Mouse (Mus musculus): Measurements from ENCODE around the gene Slc29a2.
"Not testable (repeated sequence)": the region's sequence is repeated elsewhere in the genome, so short reads cannot be mapped to it uniquely, and the experiment has no call there.

Gene Slc29a2

GRCm38 (mm10) chr19:5023621-5024479 lies at the start of gene Slc29a2:
Gene Slc29a2, plus strand, starts transcription at chr19:5023860.
- DNase-seq = peak; percentile 93

DNA sequence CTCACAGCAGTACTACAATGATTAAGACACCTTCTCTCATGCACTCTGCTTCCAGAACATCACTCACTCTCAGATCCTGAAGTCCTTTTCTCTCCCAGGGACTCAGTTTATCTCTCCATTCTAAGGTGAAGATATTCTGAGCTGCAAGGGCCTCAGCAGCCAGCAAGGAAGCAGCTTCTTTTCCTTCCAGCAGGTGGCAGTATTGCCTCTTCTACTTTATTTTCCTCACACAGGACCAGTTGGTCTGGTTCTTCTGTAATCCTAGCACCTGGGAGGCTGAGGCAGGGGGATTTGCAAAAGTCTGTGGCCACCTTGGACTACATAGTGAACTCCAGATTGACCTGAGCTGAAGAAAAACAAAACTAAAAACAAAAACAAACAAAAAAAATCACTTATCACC lies 41.9 kb upstream of the Slc29a2 start:
- DNase-seq = peak; percentile 12

DNA sequence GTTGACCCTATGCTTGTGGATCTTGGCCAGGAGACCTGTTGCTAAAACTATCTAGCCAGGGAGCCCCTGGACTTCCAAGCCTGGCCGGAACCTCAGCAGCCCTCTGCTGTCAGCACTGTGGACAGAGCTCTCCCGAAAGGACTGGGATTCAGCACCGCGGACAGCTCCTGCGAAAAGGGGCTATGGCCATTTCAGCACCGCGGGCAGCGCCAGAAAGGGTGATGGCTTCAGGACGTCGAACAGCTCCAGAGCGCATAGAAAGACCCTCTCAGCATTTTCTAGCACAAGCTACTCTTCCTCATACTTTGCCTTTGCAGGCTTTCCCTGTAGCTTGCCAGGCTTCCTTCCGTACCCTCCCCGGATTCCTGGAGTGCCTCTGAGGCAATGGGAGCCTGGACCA lies 34.6 kb upstream of the Slc29a2 start:
- DNase-seq = peak; percentile 69

- DNase-seq = no peak
Measured at GRCm38 (mm10) chr19:4989434-4990255, 34.0 kb upstream of the Slc29a2 start.

DNA sequence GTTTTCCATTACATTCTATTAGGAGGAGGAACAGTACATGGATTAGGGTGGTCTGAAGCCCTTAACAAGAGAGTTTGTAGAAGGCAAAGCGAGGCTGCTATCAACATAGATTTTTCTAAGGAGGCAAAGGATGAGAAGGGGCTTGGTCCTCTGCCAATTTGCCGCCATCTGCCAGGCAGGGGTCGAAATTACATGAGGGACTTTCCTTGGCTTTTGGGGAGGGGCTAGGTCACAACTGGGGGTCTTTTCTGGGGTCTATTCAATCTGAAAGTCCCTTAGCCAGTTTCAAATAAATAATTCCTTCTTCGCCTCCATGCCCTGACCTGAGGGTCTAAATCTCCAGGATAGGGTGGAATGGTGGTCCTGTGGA lies 33.4 kb upstream of the Slc29a2 start, which contains the start of gene Npas4:
Npas4 (minus strand) TSS at position 61 of the 370 bp plus-strand sequence.
- no peak for DNase-seq

- no peak for DNase-seq
Measured at GRCm38 (mm10) chr19:4990716-4991115, 32.9 kb upstream of the Slc29a2 start.

DNA sequence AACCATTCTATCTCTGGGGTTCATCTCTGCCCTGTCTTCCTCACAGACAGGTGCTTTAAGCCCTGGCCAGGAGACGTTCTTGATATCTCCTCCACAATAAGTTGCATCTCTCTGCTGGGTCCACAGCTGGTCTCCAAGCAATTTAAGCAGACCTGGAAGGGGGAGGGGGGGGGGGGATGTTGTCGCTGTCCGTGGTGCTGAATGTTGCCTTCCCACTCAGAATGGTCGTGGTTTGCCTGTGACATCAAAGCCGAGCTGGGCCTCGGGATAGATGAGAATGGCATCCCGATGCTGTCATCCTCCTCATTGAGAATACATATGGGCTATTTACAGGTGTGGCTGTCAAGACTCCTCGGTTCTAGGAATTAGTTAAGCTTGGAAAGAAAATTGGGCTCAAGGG lies 31.3 kb upstream of the Slc29a2 start:
- DNase-seq = no peak

- DNase-seq = no peak
Measured at GRCm38 (mm10) chr19:4992904-4993303, 30.8 kb upstream of the Slc29a2 start.

- DNase-seq = no peak
Measured at GRCm38 (mm10) chr19:4994043-4994442, 29.6 kb upstream of the Slc29a2 start.

DNA sequence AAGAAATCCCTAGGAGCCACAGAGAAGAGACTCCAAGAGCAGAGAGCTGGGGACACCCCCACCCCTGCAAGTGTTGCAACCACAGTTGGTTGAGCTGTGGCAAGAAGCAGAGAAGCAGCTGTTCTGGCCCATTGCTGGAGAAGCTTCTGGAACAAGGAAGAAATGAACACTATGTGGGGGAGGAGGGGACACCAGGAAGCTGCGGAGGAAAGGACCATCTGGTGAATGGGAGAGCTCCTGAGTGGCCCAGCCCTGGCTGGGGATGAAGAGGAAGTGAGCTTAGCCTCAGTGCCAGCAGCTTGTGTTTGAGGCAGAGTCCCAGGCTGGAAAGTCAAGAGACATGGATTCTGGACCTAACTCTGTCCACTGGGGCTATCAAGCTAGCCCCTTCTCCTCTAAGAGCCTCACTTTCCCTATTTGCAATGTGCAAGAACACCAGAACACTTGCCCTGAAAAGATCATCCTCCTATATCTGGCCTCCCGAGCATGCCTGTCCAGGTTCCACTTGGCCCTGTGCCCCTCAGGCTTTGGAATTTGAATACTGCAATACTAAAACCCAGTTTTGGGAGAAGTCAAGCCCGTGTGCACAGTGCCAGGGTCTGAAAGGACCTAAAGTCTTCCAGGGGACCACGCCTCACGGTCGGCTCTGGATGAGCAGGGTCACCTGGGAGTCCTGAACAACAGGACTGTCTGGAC lies 24.1 kb upstream of the Slc29a2 start:
- DNase-seq = no peak

DNA sequence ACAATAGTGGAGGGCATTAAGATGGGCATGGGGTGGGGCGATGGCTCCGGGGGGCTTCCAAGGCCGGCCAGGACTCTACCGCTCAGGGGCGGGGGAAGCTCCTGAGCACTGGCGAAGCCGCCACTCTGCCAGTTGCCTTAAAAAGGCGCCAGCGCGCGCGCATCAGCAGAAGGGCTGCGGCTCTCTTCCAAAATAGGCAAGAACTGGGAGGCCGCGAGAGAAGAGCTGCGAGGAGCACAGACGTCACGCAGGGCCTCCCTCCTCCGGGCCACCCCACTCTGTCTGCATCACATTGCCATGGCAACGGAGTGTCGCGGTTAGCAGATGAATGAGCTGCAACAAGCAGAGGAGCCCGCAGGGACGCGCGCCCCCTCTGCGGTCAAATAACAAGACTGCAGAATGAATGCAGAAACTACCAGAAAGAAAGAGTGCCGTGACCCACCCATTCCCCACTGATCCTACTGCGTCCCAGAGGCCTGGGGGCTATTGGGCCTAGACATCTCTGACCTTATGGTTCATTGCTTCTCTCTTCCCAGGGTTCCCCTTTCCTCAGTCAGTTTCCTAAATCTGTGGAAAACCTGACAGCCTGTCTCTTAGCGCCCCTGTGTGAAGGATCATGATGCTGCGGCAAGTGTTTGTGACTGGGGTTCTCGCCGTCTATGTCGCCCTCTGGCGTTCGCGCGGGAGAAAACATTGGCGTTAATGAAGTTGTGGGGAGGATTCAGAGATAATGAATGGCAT lies 21.8 kb upstream of the Slc29a2 start:
- peak; percentile 43 for DNase-seq

GRCm38 (mm10) chr19:5003644-5004043 lies 20.0 kb upstream of the Slc29a2 start:
- DNase-seq = not testable (repeated sequence)

- DNase-seq = no peak
Measured at GRCm38 (mm10) chr19:5004925-5005324, 18.7 kb upstream of the Slc29a2 start.

- no peak for DNase-seq
Measured at GRCm38 (mm10) chr19:5013138-5013537, 10.5 kb upstream of the Slc29a2 start.

- peak; percentile 37 for DNase-seq
Measured at GRCm38 (mm10) chr19:5014961-5015398, 8.7 kb upstream of the Slc29a2 start.

DNA sequence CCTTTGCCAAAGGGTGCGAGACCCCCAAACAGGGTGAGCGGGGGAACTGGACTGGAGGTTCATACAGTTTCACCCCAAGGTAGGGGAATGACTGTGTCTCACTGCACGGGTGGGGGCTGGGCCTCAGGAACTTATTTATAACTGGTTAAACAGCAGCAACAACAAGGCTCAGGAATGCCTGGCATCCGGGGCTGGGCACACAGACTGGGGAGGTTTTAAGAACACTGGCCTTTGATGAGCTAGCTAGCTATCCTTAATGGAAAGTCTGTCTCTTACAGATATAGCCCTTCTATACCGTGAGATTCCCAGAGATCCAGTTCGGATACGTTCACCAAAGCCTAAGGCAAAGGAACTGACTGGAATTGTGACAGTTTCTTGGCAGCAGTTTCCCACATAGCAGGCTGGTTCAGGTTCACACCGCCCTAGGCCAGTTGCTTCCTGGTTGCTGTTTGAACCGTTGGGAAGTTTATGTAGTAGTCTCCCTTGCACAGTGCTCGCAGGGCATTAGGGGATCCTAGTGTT lies 7.4 kb upstream of the Slc29a2 start:
- DNase-seq = peak; percentile 76

GRCm38 (mm10) chr19:5016782-5017181 lies 6.9 kb upstream of the Slc29a2 start:
- DNase-seq = peak; percentile 60

- no peak for DNase-seq
Measured at GRCm38 (mm10) chr19:5017611-5018010, 6.0 kb upstream of the Slc29a2 start.

- no peak for DNase-seq
Measured at GRCm38 (mm10) chr19:5018191-5018590, 5.5 kb upstream of the Slc29a2 start.

DNA sequence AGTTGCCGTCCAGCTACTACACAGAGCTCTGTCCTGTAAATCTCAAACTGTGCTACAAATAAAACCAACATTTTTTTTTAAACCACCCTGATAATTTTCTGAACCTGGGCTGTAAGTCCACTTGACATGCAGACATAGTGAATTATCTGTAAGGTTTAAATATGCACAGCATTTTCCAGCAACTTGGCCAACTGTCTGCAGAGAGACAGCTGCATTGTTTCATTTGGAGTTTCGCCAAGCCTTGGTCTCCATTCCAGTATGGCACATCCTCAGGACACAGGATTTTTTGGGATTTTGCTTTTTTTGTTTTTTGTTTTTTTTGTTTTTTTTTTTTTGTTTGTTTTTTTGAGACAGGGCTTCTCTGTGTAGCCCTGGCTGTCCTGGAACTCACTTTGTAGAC lies 2.2 kb upstream of the Slc29a2 start:
- DNase-seq = no peak

DNA sequence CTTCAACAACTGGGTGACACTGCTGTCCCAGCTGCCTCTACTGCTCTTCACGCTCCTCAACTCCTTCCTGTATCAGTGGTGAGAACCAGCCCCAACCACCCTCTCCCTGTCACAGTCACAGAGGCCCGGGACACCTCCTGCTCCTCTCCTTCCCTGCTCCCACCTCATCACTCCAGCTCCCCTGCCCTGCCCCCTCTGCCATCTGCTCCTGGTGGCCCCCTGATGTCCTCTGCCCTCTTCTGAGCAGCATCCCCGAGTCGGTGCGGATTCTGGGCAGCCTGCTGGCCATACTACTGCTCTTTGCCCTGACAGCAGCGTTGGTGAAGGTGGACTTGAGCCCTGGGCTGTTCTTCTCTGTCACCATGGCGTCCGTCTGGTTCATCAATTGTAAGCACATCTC lies 2.5 kb downstream of the Slc29a2 start:
- no peak for DNase-seq

DNA sequence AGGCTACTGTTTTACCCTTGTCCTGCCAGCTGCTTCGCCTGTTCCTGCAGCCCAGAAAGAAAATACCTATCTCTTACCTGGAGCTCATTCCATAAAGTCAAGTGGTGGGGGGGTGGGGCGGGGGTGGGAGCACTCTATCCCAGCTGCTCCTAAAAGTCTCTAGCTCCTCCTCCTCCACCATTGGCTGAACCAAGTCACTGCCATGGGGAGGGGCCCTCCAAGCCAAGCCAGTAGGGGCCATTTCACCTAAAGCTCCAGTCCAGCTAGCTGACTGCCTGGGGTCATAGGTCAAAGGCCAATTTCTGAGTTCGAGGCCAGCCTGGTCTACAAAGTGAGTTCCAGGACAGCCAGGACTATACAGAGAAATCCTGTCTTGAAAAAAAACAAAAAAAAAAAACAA lies 9.0 kb downstream of the Slc29a2 start:
- DNase-seq = no peak
